Mouse (Mus musculus) CH12.LX (cell line): ENCODE results near the gene Tsen34. TPM values are rescaled to one million over a fixed set of nuclear protein-coding genes. Genes with fewer than 3 reads are reported as not detected.

Source experiments
- DNase-seq: peaks from one replicate; pipeline ENCODE4 v3.0.0-alpha.2; 2013; ENCODE audit errors: extremely low read depth
- H3K27ac ChIP-seq: 2 replicates; pipeline ENCODE4 v1.5.1; 2012; ENCODE audit warnings: low read depth, mild to moderate bottlenecking, control low read depth, moderate library complexity; ENCODE audit not compliant: insufficient read depth
- H3K27me3 ChIP-seq: replicated peaks from 2 replicates; pipeline ENCODE3; 2012; ENCODE audit warnings: inconsistent platforms
- H3K36me3 ChIP-seq, 2 experiments: replicated peaks in 1 of 2; 2 replicates each; pipeline versions ENCODE3 to v1.6.1; 2012; ENCODE audit warnings: inconsistent platforms in 1 of 2, low read length in 1 of 2, mild to moderate bottlenecking in 1 of 2, mixed read lengths in 1 of 2, moderate library complexity in 1 of 2; ENCODE audit not compliant: control insufficient read depth in 1 of 2, insufficient read depth in 1 of 2
- H3K4me1 ChIP-seq, 2 experiments: 2 replicates each; pipeline ENCODE4 v1.6.1; 2012; ENCODE audit warnings: inconsistent platforms in 1 of 2, moderate library complexity in 1 of 2; ENCODE audit not compliant: insufficient read depth in 2 of 2, control insufficient read depth in 1 of 2
- H3K4me2 ChIP-seq: 2 replicates; pipeline ENCODE4 v1.6.1; 2012; ENCODE audit warnings: low read depth, mild to moderate bottlenecking, control low read depth; ENCODE audit not compliant: poor library complexity, insufficient read depth, severe bottlenecking
- H3K4me3 ChIP-seq, 3 experiments: fragments of 150-350 bp in 1 of 3; sonication (generic) in 1 of 3; replicated peaks in 1 of 3; 2 replicates each; pipeline versions ENCODE3 to v1.5.1; 2011 to 2012; ENCODE audit warnings: low read depth in 2 of 3, low read length in 2 of 3, mild to moderate bottlenecking in 2 of 3, moderate library complexity in 2 of 3, control low read depth in 1 of 3, improper control_type of control experiment in 1 of 3, inconsistent platforms in 1 of 3, mixed read lengths in 1 of 3; ENCODE audit not compliant: poor library complexity in 1 of 3
- H3K79me2 ChIP-seq: replicated peaks from 2 replicates; pipeline ENCODE4 v1.6.1; 2012; ENCODE audit warnings: mild to moderate bottlenecking, moderate library complexity; ENCODE audit not compliant: control insufficient read depth, poor library complexity, insufficient read depth, severe bottlenecking; ENCODE audit errors: extremely low read depth
- H3K9ac ChIP-seq: 2 replicates; pipeline ENCODE4 v1.6.1; 2012; ENCODE audit warnings: low read depth, mild to moderate bottlenecking, control low read depth, moderate library complexity; ENCODE audit not compliant: insufficient read depth
- H3K9me3 ChIP-seq: replicated peaks from 2 replicates; pipeline ENCODE3; 2012; ENCODE audit warnings: low read length, inconsistent platforms, mixed read lengths
- BHLHE40 ChIP-seq: IDR thresholded peaks from 2 replicates; pipeline ENCODE4 v1.6.1; 2011; ENCODE audit warnings: mild to moderate bottlenecking, low read depth, low read length, improper control_type of control experiment
- CTCF ChIP-seq, 2 experiments: IDR thresholded peaks in 1 of 2; conservative IDR thresholded peaks in 1 of 2; 2 replicates each; pipeline ENCODE4 v1.5.1; 2011 to 2012; ENCODE audit warnings: low read depth in 2 of 2, low read length in 2 of 2, improper control_type of control experiment in 1 of 2, inconsistent platforms in 1 of 2, mild to moderate bottlenecking in 1 of 2, moderate library complexity in 1 of 2
- E2F4 ChIP-seq: IDR thresholded peaks from 2 replicates; pipeline ENCODE4 v1.6.1; 2011; ENCODE audit warnings: low read depth, low read length, improper control_type of control experiment; ENCODE audit not compliant: insufficient replicate concordance
- ELF1 ChIP-seq: IDR thresholded peaks from 2 replicates; pipeline ENCODE4 v1.6.1; 2014; ENCODE audit warnings: low read depth, mild to moderate bottlenecking, inconsistent platforms, low read length, improper control_type of control experiment
- EP300 ChIP-seq: IDR thresholded peaks from 2 replicates; pipeline ENCODE4 v1.6.1; 2011; ENCODE audit warnings: low read length, improper control_type of control experiment
- ETS1 ChIP-seq: conservative IDR thresholded peaks from 2 replicates; pipeline ENCODE4 v1.6.1; 2012; ENCODE audit warnings: low read depth, mild to moderate bottlenecking, inconsistent platforms, low read length, improper control_type of control experiment, moderate library complexity
- MAFK ChIP-seq: IDR thresholded peaks from 2 replicates; pipeline ENCODE4 v1.6.1; 2011; ENCODE audit warnings: low read length, improper control_type of control experiment; ENCODE audit not compliant: insufficient replicate concordance
- MAX ChIP-seq: IDR thresholded peaks from 2 replicates; pipeline ENCODE4 v1.6.1; 2011; ENCODE audit warnings: low read length, improper control_type of control experiment
- MXI1 ChIP-seq: IDR thresholded peaks from 2 replicates; pipeline ENCODE4 v1.6.1; 2011; ENCODE audit warnings: mild to moderate bottlenecking, low read depth, low read length, improper control_type of control experiment
- MYC ChIP-seq: IDR thresholded peaks from 2 replicates; pipeline ENCODE4 v1.6.1; 2011; ENCODE audit warnings: low read depth, mild to moderate bottlenecking, improper control_type of control experiment, low read length
- RAD21 ChIP-seq: IDR thresholded peaks from 2 replicates; pipeline ENCODE4 v1.6.1; 2011; ENCODE audit warnings: low read depth, mild to moderate bottlenecking, low read length, improper control_type of control experiment, moderate library complexity
- RCOR1 ChIP-seq: conservative IDR thresholded peaks from 2 replicates; pipeline ENCODE4 v1.6.1; 2012; ENCODE audit warnings: low read depth, mild to moderate bottlenecking, inconsistent platforms, low read length, improper control_type of control experiment
- SIN3A ChIP-seq: IDR thresholded peaks from 2 replicates; pipeline ENCODE4 v1.6.1; 2012; ENCODE audit warnings: low read length, improper control_type of control experiment, inconsistent platforms
- USF1 ChIP-seq: IDR thresholded peaks from 2 replicates; pipeline ENCODE4 v1.6.1; 2014; ENCODE audit warnings: low read depth, mild to moderate bottlenecking, inconsistent platforms, low read length, improper control_type of control experiment
- ZMIZ1 ChIP-seq: IDR thresholded peaks from 2 replicates; pipeline ENCODE4 v1.6.1; 2012; ENCODE audit warnings: low read depth, mild to moderate bottlenecking, inconsistent platforms, low read length, improper control_type of control experiment
- dilution Hi-C: fragments of 300-500 bp; cut with MboI; formaldehyde crosslinking; loops from 2 replicates; pipeline ENCODE4 v1.14.3; 2020; ENCODE audit warnings: low sequenced_read_pairs; ENCODE audit not compliant: extremely low pct_unique_long_range_greater_than_20kb, extremely low pct_ligation_motif_present
- in situ Hi-C: fragments of 300-500 bp; cut with MboI; formaldehyde crosslinking; loops from 3 replicates; pipeline ENCODE4 v1.14.3; 2019; ENCODE audit warnings: low sequenced_read_pairs, low pct_ligation_motif_present, low pct_unique_long_range_greater_than_20kb, mixed read lengths
- polyA plus RNA-seq: library from polyadenylated mRNA; unstranded; fragments of >175 nt; gene quantifications from 2 replicates; pipeline ENCODE4 v1.2.1, GENCODE M21; 2012; ENCODE audit warnings: low read depth; ENCODE audit not compliant: insufficient read length
- total RNA-seq, 2 experiments: library from RNA; depleted of rRNA; stranded (reverse); fragments of 300-350 nt in 1 of 2; fragments of >200 nt in 1 of 2; gene quantifications; 2 replicates each; pipeline ENCODE4 v1.2.3; 2012 to 2014

Tsen34 gene
- total and polyA plus RNA-seq, 3 experiments: 23.1 to 40.2 (median 34.8) TPM

GRCm38 (mm10) chr7:3698471-3698870, 5.8 kb downstream of the Tsen34 start:
- peaks cover 27 to 52% of the 10 kb centered on the region in 2 experiments for H3K36me3 ChIP-seq
- H3K9ac ChIP-seq: no peak overlapping the region
- H3K9me3 ChIP-seq: no peaks in the 10 kb centered on the region

GRCm38 (mm10) chr7:3703148-3703878, 10.7 kb downstream of the Tsen34 start:
- H3K79me2 ChIP-seq: peaks cover 30% of the 10 kb centered on the region
- peaks cover 2 to 24% of the 10 kb centered on the region in 2 experiments; a peak in 3 of 4 replicates for H3K4me1 ChIP-seq
- peaks cover 47 to 61% of the 10 kb centered on the region in 2 experiments for H3K36me3 ChIP-seq
- no peaks in the 10 kb centered on the region for H3K27me3 ChIP-seq
- H3K27ac ChIP-seq: no peak overlapping the region
- peak overlapping the region in 2 of 3 experiments; percentile 28 to 86 for H3K4me3 ChIP-seq
- H3K9me3 ChIP-seq: no peaks in the 10 kb centered on the region
- in situ Hi-C loops: no loop called here
- H3K4me2 ChIP-seq: peak overlapping the region; percentile 72
- H3K9ac ChIP-seq: peak overlapping the region; percentile 87
- DNase-seq: peak; percentile 24
- TF ChIP-seq EP300 (0 out of 2 replicates have a peak, but pooled peaks have one; percentile 16), MAX (peak; percentile 46; the same call in 1 of the 2 replicates), MXI1 (0 out of 2 replicates have a peak, but pooled peaks have one; percentile 41), MYC (0 out of 2 replicates have a peak, but pooled peaks have one; percentile 22), ELF1 (no peak), BHLHE40 (no peak), SIN3A (no peak), ETS1 (no peak)
- dilution Hi-C loops: no loop called here

More at GRCm38 (mm10) chr7:3698471-3698870, 5.8 kb downstream of the Tsen34 start:
- Histone ChIP-seq H3K79me2 (peaks cover 7% of the 10 kb centered on the region; the same call in 1 of the 2 replicates), H3K27me3 (no peaks in the 10 kb centered on the region)
- in situ Hi-C loops: no loop called here
- TF ChIP-seq RAD21 (no peak), CTCF (conservative IDR thresholded peaks at IDR 0.05 in 1 of 2, IDR thresholded peaks at IDR 0.05 in 1 of 2; ENCODE audit: low read depth in 2 of 2, low read length in 2 of 2) (no peak), MAFK (no peak), RCOR1 (no peak), E2F4 (no peak), USF1 (no peak), ZMIZ1 (no peak)
- TF ChIP-seq, all 38 proteins: peak for 0
- DNase-seq: no peak
- Histone ChIP-seq H3K4me3 (no peak overlapping the region), H3K4me2 (no peak overlapping the region), H3K27ac (no peak overlapping the region), H3K4me1 (peaks cover 0 to 24% of the 10 kb centered on the region in 2 experiments; a peak in 2 of 4 replicates)
- dilution Hi-C loops: no loop called here
